Mouse (Mus musculus) ES-Bruce4 (cell line): ENCODE data around the gene Dlgap1.

Experiments used
- CTCF ChIP-seq: IDR thresholded peaks from one replicate; pipeline ENCODE4 v1.8.1; 2011; ENCODE audit warnings: low read depth, low read length
- EP300 ChIP-seq: IDR thresholded peaks from 2 replicates; pipeline ENCODE4 v1.6.1; 2011; ENCODE audit warnings: low read depth, low read length; ENCODE audit not compliant: insufficient read depth
- POLR2A ChIP-seq: IDR thresholded peaks from one replicate; pipeline ENCODE4 v1.8.1; 2011; ENCODE audit warnings: low read length; ENCODE audit not compliant: insufficient read depth

GRCm38 (mm10) chr17:70550793-70551192 is 581.9 kb downstream of the Dlgap1 start:
- no peak for TF ChIP-seq CTCF
- TF ChIP-seq POLR2A = no peak
- TF ChIP-seq EP300 = no peak
